Mouse (Mus musculus) bone marrow macrophage, adult 2 months (primary cell): ENCODE measurements around the gene Abcb1a.

Experiments used
- CTCF ChIP-seq: IDR thresholded peaks from 2 replicates; pipeline ENCODE4 v1.5.1; 2012; ENCODE audit warnings: low read depth, mild to moderate bottlenecking, low read length, moderate library complexity
- POLR2A ChIP-seq: IDR thresholded peaks from 2 replicates; pipeline ENCODE4 v1.6.1; 2012; ENCODE audit warnings: mild to moderate bottlenecking, low read depth, low read length, borderline replicate concordance

DNA sequence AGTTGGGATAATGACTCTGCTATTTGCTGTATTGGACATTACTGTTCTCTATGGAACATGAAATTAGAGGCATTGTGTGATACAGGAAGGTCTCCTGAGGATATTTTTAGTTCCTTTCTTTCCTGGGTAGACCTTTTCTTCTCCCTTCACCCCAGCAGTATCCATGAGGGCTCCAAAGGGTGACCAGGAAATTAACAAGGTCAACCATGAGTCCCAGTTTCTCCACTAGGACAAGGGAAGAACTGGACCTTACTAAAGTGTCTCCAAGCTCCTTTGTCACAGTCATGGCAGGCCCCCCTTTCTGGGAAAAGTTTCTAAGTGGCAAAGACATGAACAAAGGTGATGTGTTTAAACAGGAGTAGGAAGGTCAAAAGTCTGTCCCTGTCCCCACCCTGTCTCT is 72.8 kb downstream of the Abcb1a start:
- TF ChIP-seq CTCF (no peak), POLR2A (no peak)
